Mouse (Mus musculus): Measurements from ENCODE around the gene Ccdc65.

Ccdc65 gene

GRCm38 (mm10) chr15:98681633-98682032 is 26.4 kb upstream of the Ccdc65 start:
- no peak for TF ChIP-seq GATA4 (IDR thresholded peaks at IDR 0.05; ENCODE audit: insufficient replicate concordance, low read length)

DNA sequence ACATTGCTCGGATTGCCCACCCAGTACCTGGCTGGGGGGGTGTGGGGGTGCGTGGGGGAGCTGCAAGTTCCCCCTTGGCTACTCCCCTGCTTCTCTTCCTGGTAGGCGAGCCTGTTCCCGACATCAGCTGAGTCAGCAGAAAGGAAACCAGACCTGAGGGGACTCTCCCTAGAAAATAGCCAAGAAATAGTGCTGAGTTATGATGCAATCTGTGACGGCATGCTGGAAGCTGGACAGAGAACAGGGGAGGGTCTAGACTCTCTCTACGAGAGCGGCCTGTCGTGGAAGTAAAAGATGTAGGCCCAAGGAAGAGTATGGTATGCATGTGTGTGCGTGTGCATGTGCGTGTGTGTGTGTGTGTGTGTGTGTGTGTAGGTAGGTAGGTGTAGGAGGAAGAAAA is 24.8 kb upstream of the Ccdc65 start:
- TF ChIP-seq GATA4 (IDR thresholded peaks at IDR 0.05; ENCODE audit: insufficient replicate concordance, low read length) = no peak

DNA sequence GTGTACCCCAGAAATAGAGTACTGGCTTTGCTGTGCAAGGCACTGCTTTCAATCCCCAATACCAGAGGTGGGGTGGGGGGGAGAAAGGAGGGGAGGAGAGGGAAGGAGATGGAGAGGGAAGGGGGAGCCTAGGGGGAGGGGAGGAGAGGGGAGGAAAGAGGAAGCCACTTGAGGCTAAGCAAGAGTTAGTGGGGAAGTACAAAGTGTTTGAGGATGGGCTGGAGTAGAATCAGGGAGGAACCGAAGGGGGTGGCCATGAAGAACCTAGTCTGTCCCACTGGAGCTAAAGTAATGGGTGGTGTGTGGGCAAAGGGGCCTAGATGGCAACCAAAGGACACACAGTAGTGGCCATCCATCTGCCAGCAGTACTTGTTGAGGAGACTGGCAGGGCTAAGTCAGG is 24.3 kb upstream of the Ccdc65 start:
- TF ChIP-seq GATA4 (IDR thresholded peaks at IDR 0.05; ENCODE audit: insufficient replicate concordance, low read length) = no peak

DNA sequence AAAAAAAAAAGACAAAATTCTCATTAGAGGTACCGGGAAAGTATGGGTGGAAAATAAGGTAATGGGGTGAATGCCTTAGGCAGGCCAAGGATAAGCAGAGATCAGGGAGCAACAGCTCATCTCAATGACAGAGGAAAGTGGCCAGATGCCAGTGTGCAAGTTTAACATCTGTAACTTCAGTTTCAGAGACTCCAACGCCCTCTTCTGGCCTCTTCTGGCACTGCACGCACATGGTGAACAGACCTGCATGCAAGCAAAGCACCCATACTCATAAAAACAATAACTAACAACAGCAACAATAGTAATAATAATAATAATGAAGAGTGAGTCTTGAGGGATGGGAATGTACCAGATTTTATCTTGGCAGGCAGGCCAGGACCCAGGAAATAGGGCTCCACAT is 22.1 kb upstream of the Ccdc65 start:
- TF ChIP-seq GATA4 (IDR thresholded peaks at IDR 0.05; ENCODE audit: insufficient replicate concordance, low read length) = no peak

GRCm38 (mm10) chr15:98689682-98690081 is 18.3 kb upstream of the Ccdc65 start:
- TF ChIP-seq GATA4 (IDR thresholded peaks at IDR 0.05; ENCODE audit: insufficient replicate concordance, low read length) = no peak

- no peak for TF ChIP-seq GATA4 (IDR thresholded peaks at IDR 0.05; ENCODE audit: insufficient replicate concordance, low read length)
Measured at GRCm38 (mm10) chr15:98691486-98692147, 16.4 kb upstream of the Ccdc65 start.

- TF ChIP-seq GATA4 (IDR thresholded peaks at IDR 0.05; ENCODE audit: insufficient replicate concordance, low read length) = no peak
Measured at GRCm38 (mm10) chr15:98692171-98692715, 15.8 kb upstream of the Ccdc65 start.

- no peak for TF ChIP-seq GATA4 (IDR thresholded peaks at IDR 0.05; ENCODE audit: insufficient replicate concordance, low read length)
Measured at GRCm38 (mm10) chr15:98695726-98696125, 12.3 kb upstream of the Ccdc65 start.

DNA sequence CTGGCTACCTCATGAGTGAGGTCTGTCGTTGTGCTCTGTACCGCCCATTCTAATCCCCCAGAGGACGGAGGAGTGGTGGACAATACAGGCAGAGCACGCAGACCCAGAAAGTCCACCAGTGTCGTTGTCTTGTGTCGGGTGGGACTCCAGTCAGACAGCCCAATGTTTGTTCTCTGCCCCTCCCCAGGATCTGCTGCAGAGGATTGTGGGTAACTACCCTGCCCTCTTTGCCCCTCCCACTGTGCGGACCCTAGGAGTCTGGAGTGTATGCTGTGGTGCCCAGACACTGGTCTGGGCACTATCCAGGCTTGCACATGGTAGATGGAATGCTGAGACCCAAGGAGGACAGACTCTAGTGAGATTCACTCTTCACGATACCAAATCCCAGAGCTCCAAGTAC is 11.8 kb upstream of the Ccdc65 start:
- TF ChIP-seq GATA4 (IDR thresholded peaks at IDR 0.05; ENCODE audit: insufficient replicate concordance, low read length) = no peak

DNA sequence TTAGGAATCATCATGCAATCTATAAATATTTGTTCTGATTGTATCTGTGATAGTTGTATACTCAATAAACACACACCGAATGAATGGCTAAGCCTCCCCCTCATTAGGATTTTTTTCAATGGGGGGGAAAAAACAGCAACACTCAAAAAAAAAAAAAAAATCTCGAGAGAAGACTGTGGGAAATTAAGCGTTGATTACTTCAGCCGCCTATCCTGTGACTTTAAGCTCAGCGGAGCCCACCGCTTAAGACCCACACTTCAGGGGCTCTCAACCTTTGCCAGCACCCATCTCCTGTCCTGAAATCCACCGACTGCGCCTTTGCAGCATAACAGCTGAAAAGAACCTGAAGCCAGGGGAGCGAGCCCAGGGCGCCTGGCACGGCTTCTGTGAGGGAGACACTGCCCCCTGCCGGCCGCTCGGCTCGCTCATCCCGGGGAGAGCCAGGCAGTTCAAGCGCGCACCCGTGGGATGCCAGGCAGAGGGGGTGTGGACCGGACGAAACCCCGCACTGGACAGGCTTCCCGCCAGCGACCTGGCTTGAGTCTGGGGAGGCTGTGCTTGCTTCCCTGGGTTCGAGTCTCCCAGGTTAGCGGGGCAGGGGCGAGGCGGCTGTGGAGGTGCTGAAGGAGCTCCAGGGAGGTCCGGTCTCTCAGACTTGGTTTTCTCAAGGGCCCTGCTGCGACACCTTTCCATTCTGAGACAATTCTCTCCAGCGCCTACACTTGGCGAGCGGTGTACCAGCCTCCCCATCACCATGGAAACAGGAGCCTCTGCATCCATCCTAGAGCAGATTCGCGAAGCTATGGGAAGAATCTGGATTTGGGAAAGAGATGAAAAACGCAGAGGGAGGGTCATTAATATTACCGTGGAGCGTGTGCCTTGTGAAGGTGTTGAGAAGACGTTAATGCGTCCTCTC is 8.6 kb upstream of the Ccdc65 start:
- TF ChIP-seq GATA4 (IDR thresholded peaks at IDR 0.05; ENCODE audit: insufficient replicate concordance, low read length) = no peak

DNA sequence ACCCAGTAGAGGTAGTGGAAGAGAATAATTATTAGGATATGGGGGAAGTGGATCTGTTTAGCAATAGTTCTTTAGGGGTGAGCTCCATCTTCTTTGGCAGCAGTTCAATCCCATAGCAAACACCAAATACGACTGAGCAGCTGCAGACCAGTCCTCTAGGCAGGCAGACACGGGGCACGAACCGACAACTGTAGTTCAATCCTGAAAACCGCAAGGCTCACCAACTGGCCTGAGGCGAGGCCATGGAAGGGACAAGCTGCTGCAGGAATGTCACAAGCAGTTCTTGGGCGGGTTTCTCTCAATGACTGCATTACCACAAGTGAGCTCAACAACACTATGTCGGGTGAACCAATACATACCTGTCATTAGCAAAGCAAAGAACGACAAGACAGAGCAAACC is 3.7 kb upstream of the Ccdc65 start:
- no peak for TF ChIP-seq GATA4 (IDR thresholded peaks at IDR 0.05; ENCODE audit: insufficient replicate concordance, low read length)

GRCm38 (mm10) chr15:98710442-98710841 is 2.4 kb downstream of the Ccdc65 start:
- TF ChIP-seq GATA4 (IDR thresholded peaks at IDR 0.05; ENCODE audit: insufficient replicate concordance, low read length) = no peak

DNA sequence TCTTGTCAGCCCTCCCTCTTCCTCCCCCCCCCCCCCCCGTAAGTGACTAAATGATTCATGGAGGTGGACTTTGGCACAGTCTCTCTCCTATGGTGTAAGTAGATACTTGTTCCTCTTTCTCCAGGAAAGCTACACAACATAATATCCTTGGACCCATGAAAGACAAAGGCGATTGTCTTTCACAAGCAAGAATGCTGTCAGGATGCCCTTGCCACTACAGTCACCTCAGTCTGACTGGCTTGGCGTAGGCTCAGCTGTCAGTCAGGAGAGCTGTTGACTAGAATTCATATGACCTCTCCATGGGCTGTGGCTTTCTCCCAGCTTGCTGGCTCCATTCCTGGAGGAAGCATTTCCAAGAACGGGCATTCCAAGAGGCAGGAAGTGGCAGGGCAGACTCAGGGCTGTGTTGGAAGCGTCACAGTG is 6.2 kb downstream of the Ccdc65 start:
- no peak for TF ChIP-seq GATA4 (IDR thresholded peaks at IDR 0.05; ENCODE audit: insufficient replicate concordance, low read length)

DNA sequence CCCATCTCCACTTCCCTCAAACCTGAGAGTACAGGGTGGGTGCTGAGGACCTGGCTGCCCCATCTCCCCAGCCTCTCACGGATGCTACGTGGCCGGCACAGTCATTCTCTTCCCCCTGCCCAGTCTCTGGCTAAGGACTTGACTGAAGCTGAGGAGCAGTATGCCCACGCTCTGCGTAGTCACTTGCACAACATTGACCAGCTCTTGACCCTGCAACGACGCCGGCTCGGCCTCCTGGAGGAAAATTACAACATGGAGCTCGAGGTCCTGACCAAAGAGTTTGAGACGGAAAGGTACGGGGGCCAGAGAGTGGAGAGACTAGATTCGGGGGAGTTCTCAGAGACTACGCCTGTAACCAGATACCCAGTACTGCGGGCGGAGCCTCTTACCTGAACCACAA is 9.3 kb downstream of the Ccdc65 start:
- TF ChIP-seq GATA4 (IDR thresholded peaks at IDR 0.05; ENCODE audit: insufficient replicate concordance, low read length) = no peak

- TF ChIP-seq GATA4 (IDR thresholded peaks at IDR 0.05; ENCODE audit: insufficient replicate concordance, low read length) = no peak
Measured at GRCm38 (mm10) chr15:98722191-98722590, 14.2 kb downstream of the Ccdc65 start.

- TF ChIP-seq GATA4 (IDR thresholded peaks at IDR 0.05; ENCODE audit: insufficient replicate concordance, low read length) = no peak
Measured at GRCm38 (mm10) chr15:98722854-98723253, 14.8 kb downstream of the Ccdc65 start.
